Mouse (Mus musculus): Measurements from ENCODE around the gene Serinc2. TPM values are rescaled to one million over a fixed set of nuclear protein-coding genes. Genes with fewer than 3 reads are reported as not detected.
A peak's percentile ranks its signal among the peaks of the same experiment; 100 is the strongest.

Serinc2 gene
- total RNA-seq, 2 experiments from 2014 or later, result 11.5 to 12.8 TPM

GRCm38 (mm10) chr4:130298877-130299628 lies 20.0 kb upstream of the Serinc2 start:
- no peak for DNase-seq (ENCODE audit: low spot score in 2 of 2)

GRCm38 (mm10) chr4:130297123-130297529 lies 18.1 kb upstream of the Serinc2 start:
- no peak for DNase-seq (ENCODE audit: low spot score in 2 of 2)

GRCm38 (mm10) chr4:130296243-130296965 lies 17.4 kb upstream of the Serinc2 start:
- no peak for DNase-seq (ENCODE audit: low spot score in 2 of 2)

- no peak for DNase-seq (ENCODE audit: low spot score in 2 of 2)
Observed at GRCm38 (mm10) chr4:130295047-130295745, 16.2 kb upstream of the Serinc2 start.

GRCm38 (mm10) chr4:130294513-130294912 lies 15.5 kb upstream of the Serinc2 start:
- no peak for DNase-seq (ENCODE audit: low spot score in 2 of 2)

- DNase-seq (ENCODE audit: low spot score in 2 of 2), result peak; percentile 60 to 82
Observed at GRCm38 (mm10) chr4:130292271-130292670, 13.3 kb upstream of the Serinc2 start.

GRCm38 (mm10) chr4:130289824-130290223 lies 10.8 kb upstream of the Serinc2 start:
- DNase-seq (ENCODE audit: low spot score in 2 of 2), result no peak

- DNase-seq (ENCODE audit: low spot score in 2 of 2), result no peak
Observed at GRCm38 (mm10) chr4:130286531-130286930, 7.5 kb upstream of the Serinc2 start.

GRCm38 (mm10) chr4:130283826-130284225 lies 4.8 kb upstream of the Serinc2 start:
- no peak for DNase-seq (ENCODE audit: low spot score in 2 of 2)

- DNase-seq (ENCODE audit: low spot score in 2 of 2), result no peak
Observed at GRCm38 (mm10) chr4:130282856-130283255, 3.9 kb upstream of the Serinc2 start.

- DNase-seq (ENCODE audit: low spot score in 2 of 2), result no peak
Observed at GRCm38 (mm10) chr4:130276573-130277176, 2.3 kb downstream of the Serinc2 start.

- no peak for DNase-seq (ENCODE audit: low spot score in 2 of 2)
Observed at GRCm38 (mm10) chr4:130275823-130276105, 3.2 kb downstream of the Serinc2 start.

- DNase-seq (ENCODE audit: low spot score in 2 of 2), result no peak
Observed at GRCm38 (mm10) chr4:130275016-130275822, 3.8 kb downstream of the Serinc2 start.

GRCm38 (mm10) chr4:130274346-130275015 lies 4.5 kb downstream of the Serinc2 start:
- no peak for DNase-seq (ENCODE audit: low spot score in 2 of 2)

GRCm38 (mm10) chr4:130273698-130274345 lies 5.2 kb downstream of the Serinc2 start:
- DNase-seq (ENCODE audit: low spot score in 2 of 2), result peak; percentile 67 to 82

- DNase-seq (ENCODE audit: low spot score in 2 of 2), result peak; percentile 50 to 59
Observed at GRCm38 (mm10) chr4:130270611-130271347, 8.2 kb downstream of the Serinc2 start.

- peak; percentile 81 to 87 for DNase-seq (ENCODE audit: low spot score in 2 of 2)
Observed at GRCm38 (mm10) chr4:130270089-130270488, 8.9 kb downstream of the Serinc2 start.

GRCm38 (mm10) chr4:130268736-130269135 lies 10.3 kb downstream of the Serinc2 start:
- DNase-seq (ENCODE audit: low spot score in 2 of 2), result no peak

- no peak for DNase-seq (ENCODE audit: low spot score in 2 of 2)
Observed at GRCm38 (mm10) chr4:130267069-130267468, 11.9 kb downstream of the Serinc2 start.

Data from left cerebral cortex, adult 18-20 months (tissue).